In genomic region chr13:38010444-38010910, GRCm38 (mm10) we compare ENCODE assay signal across 14 mouse cellular contexts. TPM values are rescaled to one million over a fixed set of nuclear protein-coding genes. Genes with fewer than 3 reads are reported as not detected.
A peak's percentile ranks its signal among the peaks of the same experiment; 100 is the strongest.
DNase-seq lines count a peak whose midpoint lies in the region; ATAC-seq and TF ChIP-seq lines count a peak whose summit lies in the region.
"Had no signal": no experiment of that assay in that cellular context is flagged by ENCODE, and none has a peak within 500 bp of the region (broad histone marks: within the 10 kb centered on the region; RNA-seq: fewer than 3 reads in every experiment).

No protein-coding gene starts in this region.

- TF ChIP-seq RAD21 in MEL (IDR thresholded peaks at IDR 0.05; ENCODE audit: low read depth, low read length) = no peak

- H3K36me3 ChIP-seq in MEL (ENCODE audit: control insufficient read depth in 1 of 2, insufficient read depth in 2 of 2, low read length in 2 of 2) = peaks cover 0 to 15% of the 10 kb centered on the region in 2 experiments; a peak in 2 of 4 replicates
- H3K36me3 ChIP-seq in liver, embryonic 14.5 days (replicated peaks; ENCODE audit: control insufficient read depth, insufficient read depth, low read depth) = no peaks in the 10 kb centered on the region
- H3K36me3 ChIP-seq in kidney, embryonic 15.5 days = no peaks in the 10 kb centered on the region
- H3K36me3 ChIP-seq: embryonic facial prominence, embryonic 13.5 days; heart, embryonic 15.5 days; intestine, embryonic 15.5 days; midbrain, embryonic 10.5 days had no signal

- peak overlapping the region; percentile 55 for H3K9ac ChIP-seq in MEL (ENCODE audit: control insufficient read depth, low read depth, low read length, poor library complexity, severe bottlenecking)
- H3K9ac ChIP-seq in liver, embryonic 14.5 days (replicated peaks) = peak overlapping the region; percentile 34
- no peak overlapping the region for H3K9ac ChIP-seq in kidney, embryonic 15.5 days
- H3K9ac ChIP-seq: embryonic facial prominence, embryonic 13.5 days; heart, embryonic 15.5 days; intestine, embryonic 15.5 days had no signal

- DNase-seq in 416B (ENCODE audit: low read depth) (peak; percentile 97), MEL (ENCODE audit: low read depth, low spot score) (peak; percentile 90)
- peak in 1 of 3 experiments; percentile 33 for DNase-seq in liver, embryonic 14.5 days (ENCODE audit: low read depth in 3 of 3, low spot score in 3 of 3)
- peak; percentile 17 to 23 for DNase-seq in spleen, adult 18-20 months
- DNase-seq in gastrocnemius, postnatal 4 days (ENCODE audit: low spot score in 2 of 2) = no peak
- DNase-seq in urinary bladder, postnatal 4 days (ENCODE audit: low spot score in 2 of 2) = no peak
- DNase-seq: adrenal gland, adult 2 months; cerebellum, adult 11-12 months had no signal

- ATAC-seq in liver, embryonic 14.5 days (ENCODE audit: insufficient read depth) = peak; percentile 81
- ATAC-seq in kidney, embryonic 15.5 days (replicated peaks; ENCODE audit: low FRiP score) = no peak
- ATAC-seq: intestine, embryonic 15.5 days had no signal

- WGBS in liver, embryonic 14.5 days (ENCODE audit: insufficient replicate concordance) = 18% methylated on average over 5 of the region's 5 CpGs
- WGBS in kidney, embryonic 15.5 days = 80% methylated on average over 5 of the region's 5 CpGs

- peak in 1 of 2 experiments; percentile 8; a peak in 1 of 4 replicates for TF ChIP-seq EP300 in MEL (IDR thresholded peaks at IDR 0.05; ENCODE audit: low read depth in 1 of 2, low read length in 2 of 2)
- TF ChIP-seq EP300 in liver, embryonic 14.5 days (IDR thresholded peaks at IDR 0.05; ENCODE audit: low read depth) = no peak

- peaks cover 11 to 14% of the 10 kb centered on the region in 2 experiments for H3K4me1 ChIP-seq in MEL (ENCODE audit: control insufficient read depth in 1 of 2, insufficient read depth in 2 of 2, low read length in 2 of 2)
- peaks cover 6 to 14% of the 10 kb centered on the region in 2 experiments for H3K4me1 ChIP-seq in liver, embryonic 14.5 days (replicated peaks; ENCODE audit: control insufficient read depth in 2 of 2, insufficient read depth in 2 of 2, low read length in 1 of 2)
- H3K4me1 ChIP-seq in kidney, embryonic 15.5 days = no peaks in the 10 kb centered on the region
- H3K4me1 ChIP-seq: embryonic facial prominence, embryonic 13.5 days; heart, embryonic 15.5 days; intestine, embryonic 15.5 days; midbrain, embryonic 10.5 days had no signal

- H3K9me3 ChIP-seq in MEL (replicated peaks; ENCODE audit: insufficient read depth, low read length) = no peaks in the 10 kb centered on the region
- no peaks in the 10 kb centered on the region for H3K9me3 ChIP-seq in liver, embryonic 14.5 days (ENCODE audit: control insufficient read depth, low read length)
- H3K9me3 ChIP-seq in kidney, embryonic 15.5 days (replicated peaks) = no peaks in the 10 kb centered on the region
- H3K9me3 ChIP-seq: embryonic facial prominence, embryonic 13.5 days; G1E; heart, embryonic 15.5 days; intestine, embryonic 15.5 days; midbrain, embryonic 10.5 days had no signal

- H3K4me3 ChIP-seq in MEL (ENCODE audit: control insufficient read depth in 1 of 2, insufficient read depth in 1 of 2, low read depth in 2 of 2, low read length in 2 of 2) = peak overlapping the region; percentile 36 to 44
- no peak overlapping the region for H3K4me3 ChIP-seq in liver, embryonic 14.5 days (ENCODE audit: insufficient read depth in 1 of 2, low read depth in 2 of 2, low read length in 2 of 2)
- H3K4me3 ChIP-seq in kidney, embryonic 15.5 days (replicated peaks) = no peak overlapping the region
- H3K4me3 ChIP-seq: embryonic facial prominence, embryonic 13.5 days; heart, embryonic 15.5 days; intestine, embryonic 15.5 days; midbrain, embryonic 10.5 days had no signal

- no peaks in the 10 kb centered on the region for H3K79me2 ChIP-seq in MEL (ENCODE audit: control insufficient read depth, insufficient read depth, low read length, poor library complexity)

- TF ChIP-seq CTCF in MEL (IDR thresholded peaks at IDR 0.05 in 2 of 3, conservative IDR thresholded peaks at IDR 0.05 in 1 of 3; ENCODE audit: control insufficient read depth in 1 of 3, insufficient read depth in 1 of 3, low read depth in 2 of 3, low read length in 3 of 3, poor library complexity in 1 of 3, severe bottlenecking in 1 of 3) = no peak
- TF ChIP-seq CTCF in liver, embryonic 14.5 days (IDR thresholded peaks at IDR 0.05; ENCODE audit: low read depth) = no peak

- peak overlapping the region; percentile 41 for H3K4me2 ChIP-seq in liver, embryonic 14.5 days (ENCODE audit: low read depth)
- no peak overlapping the region for H3K4me2 ChIP-seq in kidney, embryonic 15.5 days
- H3K4me2 ChIP-seq: embryonic facial prominence, embryonic 13.5 days; heart, embryonic 15.5 days; intestine, embryonic 15.5 days had no signal

- no peaks in the 10 kb centered on the region for H3K27me3 ChIP-seq in MEL (ENCODE audit: control insufficient read depth in 1 of 2, insufficient read depth in 2 of 2, low read length in 2 of 2)
- no peaks in the 10 kb centered on the region for H3K27me3 ChIP-seq in liver, embryonic 14.5 days (ENCODE audit: control insufficient read depth, insufficient read depth, low read length)
- H3K27me3 ChIP-seq in kidney, embryonic 15.5 days = no peaks in the 10 kb centered on the region
- H3K27me3 ChIP-seq: embryonic facial prominence, embryonic 13.5 days; heart, embryonic 15.5 days; intestine, embryonic 15.5 days had no signal

- H3K27ac ChIP-seq in MEL (ENCODE audit: control insufficient read depth, low read depth, low read length) = peak overlapping the region; percentile 83
- peak overlapping the region; percentile 29 for H3K27ac ChIP-seq in liver, embryonic 14.5 days
- H3K27ac ChIP-seq in kidney, embryonic 15.5 days = no peak overlapping the region
- H3K27ac ChIP-seq: embryonic facial prominence, embryonic 13.5 days; heart, embryonic 15.5 days; intestine, embryonic 15.5 days; midbrain, embryonic 10.5 days had no signal

- peak in 1 of 2 experiments; percentile 66; a peak in 2 of 4 replicates for TF ChIP-seq POLR2A in MEL (IDR thresholded peaks at IDR 0.05; ENCODE audit: control insufficient read depth in 1 of 2, insufficient read depth in 1 of 2, low read depth in 1 of 2, low read length in 2 of 2, poor library complexity in 1 of 2)

TF ChIP-seq in MEL, 35 proteins besides CTCF, POLR2A, EP300 and RAD21 (continues in another document):
- TF ChIP-seq USF1 (IDR thresholded peaks at IDR 0.05; ENCODE audit: low read depth, low read length) (no peak), TBP (IDR thresholded peaks at IDR 0.05; ENCODE audit: low read depth, low read length) (peak; percentile 61; the same call in 1 of the 2 replicates), SIN3A (IDR thresholded peaks at IDR 0.05; ENCODE audit: low read length) (peak; percentile 54), SMC3 (IDR thresholded peaks at IDR 0.05; ENCODE audit: low read depth, low read length) (no peak), RCOR1 (IDR thresholded peaks at IDR 0.05; ENCODE audit: low read depth, low read length) (no peak), NELFE (IDR thresholded peaks at IDR 0.05; ENCODE audit: low read depth, low read length) (peak; percentile 17; the same call in 1 of the 2 replicates), HCFC1 (IDR thresholded peaks at IDR 0.05; ENCODE audit: low read depth, low read length) (peak; percentile 42; the same call in 1 of the 2 replicates), POLR2AphosphoS2 (IDR thresholded peaks at IDR 0.05; ENCODE audit: low read length) (no peak), MYC (IDR thresholded peaks at IDR 0.05; ENCODE audit: low read depth, low read length) (no peak), ZMIZ1 (IDR thresholded peaks at IDR 0.05; ENCODE audit: low read depth, low read length) (no peak; the same call in none of the 2 replicates), GABPA (IDR thresholded peaks at IDR 0.05; ENCODE audit: low read depth, low read length) (no peak), ELF1 (IDR thresholded peaks at IDR 0.05; ENCODE audit: low read depth, low read length) (peak; percentile 67), KAT2A (conservative IDR thresholded peaks at IDR 0.05; ENCODE audit: low read depth, low read length) (no peak), ETS1 (IDR thresholded peaks at IDR 0.05; ENCODE audit: low read depth, low read length) (peak; percentile 91), TAL1 (IDR thresholded peaks at IDR 0.05; ENCODE audit: low read length) (no peak), POLR2AphosphoS5 (IDR thresholded peaks at IDR 0.05; ENCODE audit: borderline replicate concordance, low read depth, low read length) (peak; percentile 91; the same call in 1 of the 2 replicates), MXI1 (IDR thresholded peaks at IDR 0.05; ENCODE audit: low read depth, low read length) (no peak), NRF1 (IDR thresholded peaks at IDR 0.05; ENCODE audit: insufficient read depth, low read depth, low read length, poor library complexity, severe bottlenecking) (no peak)

RNA-seq across cellular contexts. Expression of gene Ssr1, which starts 16.5 kb away (rescaled TPM):
- total RNA-seq in MEL (2012; rRNA removed) = 76.7 and 77.2 TPM in 2 replicates
- polyA plus RNA-seq in MEL (2012; ENCODE audit: insufficient read depth in 1 of 2, insufficient read length in 2 of 2, low read depth in 1 of 2, low replicate concordance in 2 of 2, missing spikeins in 1 of 2) = 100 to 1,000 TPM in 1 of 2 experiments, 10 to 100 TPM in 1; 30.9 to 104 TPM
- 7.5 and 17.0 TPM in 2 replicates for polyA plus RNA-seq in liver, embryonic 14.5 days (2012; rRNA removed)
- polyA plus RNA-seq in liver, embryonic 14.5 days (2014; fragmentation: Nextera tagmentation; extraction: Ambion mirVana) = 71.9 and 74.3 TPM in 2 replicates
- total RNA-seq in gastrocnemius, postnatal 4 days (2021) = 100 to 1,000 TPM in 1 of 2 experiments, 10 to 100 TPM in 1; 98.4 to 104 TPM
- 129 and 142 TPM in 2 replicates for polyA plus RNA-seq in kidney, embryonic 15.5 days (2015; fragmentation: Nextera tagmentation; extraction: Ambion mirVana)

RNA-seq across cellular contexts. Expression of gene Riok1, which starts 26.3 kb away (rescaled TPM):
- total RNA-seq in MEL (2012; rRNA removed) = 37.6 and 43.7 TPM in 2 replicates
- polyA plus RNA-seq in MEL (2012; ENCODE audit: insufficient read depth in 1 of 2, insufficient read length in 2 of 2, low read depth in 1 of 2, low replicate concordance in 2 of 2, missing spikeins in 1 of 2) = 10 to 100 TPM in 1 of 2 experiments, not detected in 1; 40.5 TPM
- polyA plus RNA-seq in liver, embryonic 14.5 days (2012; rRNA removed) = 6.9 and 13.0 TPM in 2 replicates
- polyA plus RNA-seq in liver, embryonic 14.5 days (2014; fragmentation: Nextera tagmentation; extraction: Ambion mirVana) = 17.5 and 18.0 TPM in 2 replicates
- total RNA-seq in gastrocnemius, postnatal 4 days (2021) = 10 to 100 TPM; 22.5 to 27.0 TPM
- polyA plus RNA-seq in kidney, embryonic 15.5 days (2015; fragmentation: Nextera tagmentation; extraction: Ambion mirVana) = 54.7 and 59.9 TPM in 2 replicates

RNA-seq across cellular contexts. Expression of gene Cage1, which starts 26.4 kb away (rescaled TPM):
- 1.0 and 1.1 TPM in 2 replicates for total RNA-seq in MEL (2012; rRNA removed)
- polyA plus RNA-seq in MEL (2012; ENCODE audit: insufficient read depth in 1 of 2, insufficient read length in 2 of 2, low read depth in 1 of 2, low replicate concordance in 2 of 2, missing spikeins in 1 of 2) = under 1 TPM in 1 of 2 experiments, not detected in 1; 0.78 TPM
- polyA plus RNA-seq in liver, embryonic 14.5 days (2012; rRNA removed) = 0.10 and 0.15 TPM in 2 replicates
- 0.25 and 0.56 TPM in 2 replicates for polyA plus RNA-seq in liver, embryonic 14.5 days (2014; fragmentation: Nextera tagmentation; extraction: Ambion mirVana)
- 1 to 10 TPM; 1.5 to 2.3 TPM for total RNA-seq in gastrocnemius, postnatal 4 days (2021)
- polyA plus RNA-seq in kidney, embryonic 15.5 days (2015; fragmentation: Nextera tagmentation; extraction: Ambion mirVana) = 1.1 and 1.4 TPM in 2 replicates

Comparison
In these comparisons a context has a peak if more than half of its experiments do, and no peak if none do; other contexts are left out.
1. DNase-seq: peak in 416B (single experiment), MEL (single experiment) and spleen, adult 18-20 months (2 of 2); none in gastrocnemius, postnatal 4 days (0 of 2) and urinary bladder, postnatal 4 days (0 of 2).
2. H3K4me3 ChIP-seq: peak in MEL (2 of 2); none in liver, embryonic 14.5 days (0 of 2) and kidney, embryonic 15.5 days (single experiment).